Mouse (Mus musculus) kidney, postnatal 14 days (tissue): ENCODE results near the gene Clca3a1.
A peak's percentile ranks its signal among the peaks of the same experiment; 100 is the strongest.

Experiments
- DNase-seq: peaks from one replicate; pipeline ENCODE4 v3.0.0; 2022; ENCODE audit warnings: mixed read lengths

The Clca3a1 gene

DNA sequence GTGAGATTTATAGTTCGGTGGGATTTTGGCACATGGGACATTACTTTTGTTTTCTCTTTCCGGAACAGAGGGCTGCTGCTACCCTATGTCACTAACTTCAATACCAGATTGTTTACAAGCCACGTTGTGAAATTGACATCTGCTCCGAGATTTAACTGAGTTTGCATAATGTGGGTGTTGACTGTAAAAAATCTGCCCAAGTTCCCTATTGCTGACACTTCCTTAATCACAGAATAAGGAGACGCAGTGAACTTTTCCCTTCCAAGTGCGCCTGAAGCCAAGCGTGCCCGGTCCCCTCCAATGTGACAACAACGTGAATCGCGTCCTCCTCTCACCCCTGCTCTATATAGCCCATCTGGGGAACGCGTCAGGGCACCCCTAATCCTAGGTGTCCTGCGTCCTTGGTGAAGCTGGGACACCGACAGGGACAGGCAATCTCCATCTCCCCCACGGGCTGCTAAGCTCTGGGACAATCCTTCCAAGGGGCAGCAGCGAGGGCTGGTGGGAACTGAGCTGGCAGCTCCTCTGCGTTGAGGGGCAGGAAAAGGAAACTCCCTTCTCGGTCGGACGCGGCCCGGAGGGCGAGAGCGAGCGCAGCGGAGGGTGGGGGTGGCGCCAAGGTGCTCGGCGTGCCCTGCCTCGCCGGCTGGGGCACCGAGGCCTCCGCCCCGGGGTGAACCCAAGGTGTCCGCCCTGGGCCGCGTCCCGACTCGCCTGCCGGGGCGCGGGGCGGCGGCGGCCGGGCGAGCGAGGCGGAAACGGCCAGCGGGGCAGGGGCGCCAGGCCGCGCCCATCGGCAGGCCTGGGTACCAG, 41.5 kb downstream of the Clca3a1 start:
- peak; percentile 74 for DNase-seq

DNA sequence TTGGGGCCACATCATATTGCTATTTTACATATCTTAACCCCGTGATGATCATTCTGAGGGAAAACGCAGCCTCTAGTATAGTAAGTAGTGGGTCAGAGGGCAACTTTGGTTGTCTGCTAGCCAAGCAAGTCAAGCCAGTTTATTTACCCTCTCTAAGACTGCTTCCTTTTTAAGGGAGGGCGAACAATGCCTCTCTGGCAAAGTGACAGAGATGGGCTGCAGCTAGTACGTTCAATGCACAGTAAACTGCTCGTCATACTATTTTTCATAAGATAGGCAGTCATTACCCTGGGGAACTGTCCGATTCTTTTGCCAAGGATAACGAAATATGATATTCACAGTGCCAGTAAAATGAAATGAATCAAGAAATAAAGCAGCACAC, 42.1 kb downstream of the Clca3a1 start:
- peak; percentile 63 for DNase-seq

DNA sequence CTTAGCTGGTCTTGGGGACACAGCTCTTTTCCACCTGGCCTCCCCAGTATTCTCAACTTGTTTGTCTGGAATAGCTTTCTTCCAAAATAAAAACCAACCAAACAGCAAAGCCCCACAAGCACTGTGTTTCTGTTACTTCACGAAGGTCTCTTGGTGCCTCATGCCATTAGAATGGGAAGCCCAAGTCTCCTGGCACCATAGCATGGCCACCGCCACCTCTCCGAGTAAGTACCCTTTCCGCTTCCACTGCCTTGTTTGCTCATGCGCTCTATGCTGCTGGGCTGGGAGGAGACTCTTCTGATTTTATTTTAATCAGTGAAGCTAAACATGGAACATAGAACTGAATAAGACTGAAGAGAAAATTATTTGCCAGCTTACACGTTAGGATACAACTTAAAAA, 42.9 kb downstream of the Clca3a1 start:
- DNase-seq, result no peak

DNA sequence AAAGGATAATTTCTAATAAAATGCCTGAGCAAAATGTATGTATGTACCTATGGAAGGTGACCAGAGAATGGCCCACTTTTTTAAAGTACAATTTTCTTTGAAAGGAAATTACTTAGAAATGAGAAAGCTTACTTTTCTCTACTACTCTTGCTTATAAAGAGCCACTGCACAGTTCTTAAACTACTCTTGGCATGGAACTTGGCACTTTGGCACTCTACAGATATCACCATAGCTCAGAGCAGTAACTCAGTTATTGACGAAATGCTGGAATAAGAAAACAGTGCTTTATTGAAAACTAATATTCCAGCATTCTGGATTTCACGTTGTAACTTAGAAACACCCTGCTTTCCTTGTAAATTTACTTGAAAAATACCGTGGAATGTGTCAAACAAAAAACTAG, 43.7 kb downstream of the Clca3a1 start:
- DNase-seq, result no peak

DNA sequence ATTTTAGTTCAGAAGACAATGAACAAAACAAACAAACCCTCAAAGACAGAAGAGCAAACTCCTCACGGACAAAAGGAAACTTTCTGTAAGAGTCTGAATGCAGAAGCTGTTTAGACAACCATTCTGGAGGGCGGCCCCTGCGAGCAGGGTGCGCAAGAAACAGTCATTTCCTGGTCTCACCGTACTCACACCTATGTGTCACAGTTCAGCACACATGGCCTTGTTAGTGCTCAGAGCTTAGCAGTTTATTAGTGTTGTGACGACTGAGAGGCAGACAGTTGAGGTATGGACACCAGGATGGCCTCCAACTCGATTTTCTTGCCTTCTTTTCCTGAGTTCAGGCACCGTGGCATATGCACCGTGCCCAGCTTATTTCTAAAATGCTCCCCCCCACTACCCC, 44.9 kb downstream of the Clca3a1 start:
- DNase-seq, result no peak

DNA sequence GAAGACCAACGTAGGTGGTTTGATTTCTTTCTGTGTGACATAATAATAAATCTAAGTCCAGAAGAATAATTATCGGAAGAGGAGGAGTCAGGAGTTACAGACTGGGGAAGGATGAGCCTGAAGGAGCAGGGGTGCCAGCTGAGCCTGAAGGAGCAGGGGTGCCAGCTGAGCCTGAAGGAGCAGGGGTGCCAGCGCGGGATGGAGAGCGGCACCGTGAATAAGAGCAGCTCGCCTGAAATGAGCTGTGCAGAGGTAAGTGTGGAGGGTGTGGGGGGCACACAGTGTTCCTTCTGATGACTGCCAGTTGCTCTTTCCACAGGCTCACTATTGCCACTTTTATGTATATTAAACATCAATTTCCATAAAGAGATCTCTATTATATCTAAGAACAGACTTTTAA, 45.7 kb downstream of the Clca3a1 start:
- DNase-seq, result peak; percentile 11

DNA sequence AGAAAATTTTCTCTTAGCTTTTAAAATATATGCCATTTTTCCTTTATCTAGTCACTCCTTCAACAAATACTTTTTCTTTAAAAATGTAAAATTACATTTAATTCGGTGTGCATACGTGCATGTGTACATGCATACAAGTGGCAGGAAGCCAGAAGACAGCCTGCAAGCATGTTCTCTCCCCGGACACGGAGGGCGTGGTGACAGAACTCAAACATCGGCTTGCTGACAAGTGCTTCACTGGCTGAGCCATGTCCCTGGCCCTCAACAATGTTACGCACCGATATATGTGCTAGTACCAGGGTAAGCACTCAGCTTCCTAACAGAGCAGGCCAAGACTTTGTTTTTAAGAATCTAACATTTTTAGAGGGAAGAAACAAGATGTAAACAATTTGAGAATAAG, 46.2 kb downstream of the Clca3a1 start:
- no peak for DNase-seq

DNA sequence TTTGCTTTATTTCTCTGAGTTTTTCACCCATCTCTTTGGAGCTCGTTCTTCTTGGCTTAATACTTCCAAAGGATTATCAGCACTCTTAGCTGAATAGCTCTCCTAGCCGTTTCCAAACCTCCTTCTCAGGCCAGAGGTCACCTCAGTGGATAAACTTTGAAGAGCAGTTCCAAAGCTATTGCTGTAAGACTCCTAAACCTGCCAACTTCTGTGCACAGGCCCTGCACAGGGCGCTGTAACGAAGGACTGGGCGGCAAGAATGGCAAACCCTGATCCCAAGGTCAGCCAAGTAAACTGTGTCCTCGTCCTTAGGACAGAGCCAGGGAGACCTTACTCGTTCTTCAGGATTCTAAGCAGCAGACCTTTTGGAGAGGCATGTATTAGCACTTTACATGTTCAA, 46.7 kb downstream of the Clca3a1 start:
- DNase-seq, result peak; percentile 48

DNA sequence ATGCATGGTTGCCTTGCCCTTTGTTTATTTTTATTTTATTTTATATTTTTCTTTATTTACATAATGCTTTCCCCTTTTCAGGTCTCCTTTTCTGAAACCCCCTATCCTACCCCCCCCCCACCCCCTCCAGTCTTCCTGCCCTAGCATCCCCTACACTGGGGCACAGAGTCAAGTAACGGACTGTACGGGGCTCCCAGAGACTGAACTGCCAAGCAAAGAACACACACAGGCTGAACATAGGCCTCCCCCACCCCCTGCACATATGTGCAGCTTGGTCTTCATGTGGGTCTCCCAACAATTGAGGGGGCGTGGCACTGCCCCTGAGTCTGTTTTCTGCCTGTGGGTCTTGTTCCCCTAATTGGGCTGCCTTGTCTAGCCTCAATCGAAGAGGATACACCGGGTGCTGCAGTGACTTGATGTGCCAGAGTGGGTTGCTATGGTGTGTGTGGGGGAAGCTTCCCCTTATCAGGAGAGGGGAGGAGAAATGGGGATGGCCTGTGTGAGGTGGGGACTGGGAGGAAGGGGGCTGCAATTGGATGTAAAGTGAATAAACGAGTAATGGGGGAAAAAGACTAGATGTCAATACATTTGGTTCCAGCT, 49.1 kb downstream of the Clca3a1 start:
- DNase-seq, result no peak

DNA sequence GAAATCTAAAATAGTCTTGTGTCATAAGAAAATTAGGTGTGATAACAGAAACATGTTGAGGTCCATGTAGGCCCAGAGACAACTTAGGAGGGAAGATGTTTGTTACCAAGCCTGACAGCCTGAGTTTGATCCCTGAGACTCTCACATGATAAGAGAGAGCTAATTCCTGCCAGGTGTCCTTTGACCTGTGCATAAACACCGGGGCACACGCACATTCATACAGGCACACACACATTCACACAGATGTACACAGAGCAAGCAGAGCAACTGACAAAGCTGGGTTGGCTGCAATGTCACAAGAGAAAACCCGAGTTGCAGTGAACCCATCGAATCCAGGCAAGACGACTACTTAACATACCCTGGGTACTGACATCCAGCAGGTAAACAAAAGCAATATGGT, 52.2 kb downstream of the Clca3a1 start:
- DNase-seq, result no peak

DNA sequence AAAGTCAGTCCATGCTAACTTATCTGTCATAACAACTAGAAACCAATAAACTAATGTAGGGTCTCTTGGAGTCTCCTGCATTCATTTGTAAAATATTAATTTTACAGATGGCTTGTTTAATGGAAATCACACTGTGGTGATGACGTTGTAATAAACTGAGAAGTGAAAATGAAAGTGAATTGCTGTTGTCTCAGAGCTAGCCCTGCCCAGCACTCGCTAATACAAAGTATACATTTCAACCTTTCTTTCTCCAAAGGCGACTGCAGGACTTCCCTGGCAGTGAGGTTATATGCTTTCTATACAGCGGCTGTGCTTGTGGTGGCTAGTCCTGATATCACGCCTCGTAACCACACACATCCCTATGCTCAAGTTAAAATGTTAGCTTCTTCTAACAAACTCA, 56.8 kb downstream of the Clca3a1 start:
- DNase-seq, result no peak

DNA sequence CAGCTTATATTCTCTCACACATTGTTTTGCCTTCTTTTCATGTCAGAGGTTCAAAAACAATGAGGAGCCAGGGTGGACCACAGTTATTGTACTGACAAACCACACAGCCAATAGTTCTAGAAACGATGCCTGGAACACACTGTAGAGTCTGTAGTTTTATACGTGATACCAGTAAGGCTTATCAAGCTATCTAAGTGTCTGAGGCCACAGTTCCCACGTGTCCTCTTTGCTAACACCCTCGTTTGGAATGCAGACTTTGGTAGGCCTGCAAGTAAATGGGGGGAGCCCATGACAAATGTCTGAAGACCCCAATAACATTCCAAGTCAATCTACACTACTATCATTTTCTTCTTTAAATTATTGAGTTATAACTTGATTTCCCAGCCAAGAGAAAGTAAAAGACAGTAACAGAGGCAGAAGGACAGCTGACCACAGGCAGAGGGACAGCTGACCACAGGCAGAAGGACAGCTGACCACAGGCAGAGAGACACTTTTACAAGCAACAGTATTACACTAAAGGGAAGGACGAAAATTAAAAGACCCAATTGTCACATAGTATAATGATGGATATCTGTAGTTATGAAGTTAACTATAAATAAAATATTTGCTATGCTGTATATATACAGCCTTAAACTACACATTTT, 61.9 kb downstream of the Clca3a1 start:
- DNase-seq, result no peak

DNA sequence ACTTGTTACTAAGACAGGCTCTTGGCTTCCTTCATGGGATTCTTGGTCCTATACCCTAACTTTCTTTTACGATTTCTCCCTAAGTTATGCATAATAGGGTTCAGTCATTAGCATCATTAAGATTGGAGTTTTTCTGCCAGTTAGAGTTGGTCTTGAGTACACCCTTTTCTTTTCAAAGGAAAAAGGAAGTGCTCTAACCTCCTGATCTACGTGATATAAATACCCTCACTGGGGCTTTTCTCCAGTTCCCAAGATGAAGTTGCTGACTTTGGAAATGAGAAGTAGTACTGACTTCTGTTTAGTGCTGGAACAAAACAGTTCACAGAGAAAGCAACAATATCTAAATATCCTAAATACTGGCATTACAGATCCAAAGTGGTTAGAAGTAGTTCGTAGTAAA, 62.8 kb downstream of the Clca3a1 start:
- no peak for DNase-seq

DNA sequence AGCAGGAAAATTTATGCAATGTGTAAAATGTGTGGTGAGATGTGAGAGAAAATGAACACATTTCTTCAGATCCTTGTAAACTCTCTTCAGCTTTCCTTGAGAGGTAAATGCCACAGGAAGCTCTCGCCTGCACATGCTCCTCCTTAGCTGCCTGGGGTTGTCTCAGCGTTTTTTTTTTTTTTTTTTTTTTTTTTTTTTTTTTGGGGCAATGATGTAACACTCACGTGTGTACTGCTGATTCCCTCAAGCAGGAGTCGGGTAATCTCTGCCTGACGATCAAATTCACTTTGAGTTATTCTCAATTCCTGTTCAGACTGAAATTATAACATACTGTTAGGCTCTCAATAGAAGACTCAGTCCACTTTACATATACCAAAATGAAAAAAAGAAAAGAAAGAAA, 63.6 kb downstream of the Clca3a1 start:
- DNase-seq, result no peak

DNA sequence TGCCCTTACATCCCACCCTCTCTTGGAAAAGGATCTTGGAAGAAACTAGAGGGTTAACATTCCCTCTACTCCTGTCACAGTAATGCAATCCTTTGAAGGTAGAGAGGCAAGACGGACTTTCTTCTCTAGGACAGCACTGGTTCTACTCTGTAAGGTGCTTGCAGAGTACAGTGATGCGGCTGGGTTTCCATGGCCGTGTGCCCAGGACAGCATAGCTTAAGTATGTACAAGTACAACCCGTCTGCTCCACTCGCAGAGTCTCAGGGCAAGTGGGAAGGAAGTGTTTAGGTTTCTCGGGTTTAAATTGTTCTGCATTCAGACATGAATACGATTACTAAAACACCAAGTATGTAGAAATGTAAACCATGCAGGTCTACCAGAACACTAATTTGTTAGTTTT, 65.8 kb downstream of the Clca3a1 start:
- no peak for DNase-seq

DNA sequence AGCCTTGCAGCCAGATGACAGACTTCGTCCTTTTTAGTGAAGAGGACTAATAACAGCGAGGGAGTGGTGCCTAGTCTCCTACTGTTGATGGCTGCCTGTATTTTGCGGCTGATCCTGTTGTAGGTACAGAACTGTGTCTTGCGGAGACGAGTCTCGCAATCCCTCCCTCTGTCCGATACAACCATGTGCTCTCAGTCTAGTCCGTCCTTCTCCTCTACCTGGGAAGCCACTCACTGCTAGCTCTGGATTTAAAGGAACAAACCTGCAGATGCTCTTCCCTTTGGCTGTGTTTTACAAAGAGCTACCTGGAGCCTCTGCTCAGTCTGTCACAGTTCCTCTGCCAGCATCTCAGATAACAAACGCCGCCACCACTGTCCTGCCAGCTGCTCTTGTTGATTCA, 66.7 kb downstream of the Clca3a1 start:
- DNase-seq, result no peak

DNA sequence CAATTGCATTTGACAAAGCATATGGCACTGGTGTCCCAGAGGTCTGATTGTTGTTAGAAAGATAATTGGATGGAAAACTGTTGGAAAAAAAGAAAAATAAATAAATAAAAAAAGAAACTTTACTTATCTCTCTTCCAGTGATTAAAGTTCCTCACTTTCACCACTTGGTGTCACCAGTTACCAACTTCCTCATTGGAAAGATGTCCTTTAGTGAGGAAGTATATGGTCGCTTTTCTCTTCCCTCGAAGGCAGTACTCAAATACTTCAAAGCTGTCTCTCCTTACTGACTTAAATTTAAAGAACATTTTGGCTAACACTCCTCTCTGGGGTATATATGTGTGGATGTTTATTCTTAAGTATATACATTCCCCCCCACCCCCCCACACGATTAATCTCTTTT, 68.7 kb downstream of the Clca3a1 start:
- peak; percentile 27 for DNase-seq

DNA sequence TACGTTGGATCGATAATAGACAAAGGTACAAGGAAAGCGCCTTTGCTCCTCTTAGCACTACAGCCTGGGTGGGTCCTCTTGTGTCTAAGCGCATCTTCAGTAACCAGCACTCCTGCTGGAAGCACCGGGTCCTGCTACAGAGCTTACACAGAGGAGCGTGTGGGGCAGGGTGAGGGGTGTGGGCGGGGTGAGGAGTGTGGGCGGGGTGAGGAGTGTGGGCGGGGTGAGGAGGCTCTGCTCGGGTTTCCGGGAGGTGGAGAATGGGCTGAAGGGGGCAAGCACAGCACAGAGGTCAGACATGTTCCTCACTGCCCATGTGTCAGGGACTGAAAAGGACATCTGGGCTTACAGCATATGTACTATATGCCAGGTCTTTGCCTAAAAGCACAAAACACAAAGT, 71.5 kb downstream of the Clca3a1 start:
- DNase-seq, result peak; percentile 26

DNA sequence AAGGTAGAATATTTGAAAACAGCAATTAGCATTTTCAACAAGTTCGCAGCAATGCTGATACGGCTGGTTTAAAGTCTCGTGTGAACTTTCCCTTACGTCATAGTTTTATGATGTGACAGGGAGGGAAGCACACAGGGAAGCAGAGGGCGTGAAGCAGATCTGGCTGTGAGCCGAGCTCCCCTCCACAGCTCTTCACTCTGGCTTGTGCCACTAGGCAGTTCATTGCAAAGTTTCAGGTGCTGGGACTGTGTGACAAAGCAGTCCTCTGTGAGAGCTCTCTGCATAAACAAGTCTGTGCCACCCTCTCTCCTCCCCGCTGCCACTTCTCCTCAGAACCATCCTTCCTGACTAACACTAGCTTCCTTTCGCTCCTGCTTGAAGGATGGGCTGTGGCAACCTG, 72.5 kb downstream of the Clca3a1 start:
- no peak for DNase-seq

DNA sequence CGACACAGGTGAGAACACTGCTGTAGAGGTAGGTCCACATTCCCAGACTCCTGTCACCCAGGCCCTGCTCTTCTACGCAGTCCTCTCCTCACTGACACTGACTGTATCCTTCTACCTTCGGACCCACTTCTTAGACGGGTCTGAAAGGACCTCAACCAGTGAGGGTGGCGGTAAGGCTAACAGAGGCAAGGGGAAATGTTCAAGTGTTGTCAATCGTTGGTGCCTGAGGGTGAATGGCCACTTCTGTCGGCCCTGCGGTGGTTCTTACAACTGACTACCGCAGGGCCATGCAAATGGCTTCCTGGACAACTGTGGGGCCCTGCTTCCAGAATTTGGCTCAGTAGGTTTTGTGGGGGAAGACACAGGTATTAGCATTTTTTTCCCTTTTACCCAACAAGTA, 73.2 kb downstream of the Clca3a1 start:
- no peak for DNase-seq

DNA sequence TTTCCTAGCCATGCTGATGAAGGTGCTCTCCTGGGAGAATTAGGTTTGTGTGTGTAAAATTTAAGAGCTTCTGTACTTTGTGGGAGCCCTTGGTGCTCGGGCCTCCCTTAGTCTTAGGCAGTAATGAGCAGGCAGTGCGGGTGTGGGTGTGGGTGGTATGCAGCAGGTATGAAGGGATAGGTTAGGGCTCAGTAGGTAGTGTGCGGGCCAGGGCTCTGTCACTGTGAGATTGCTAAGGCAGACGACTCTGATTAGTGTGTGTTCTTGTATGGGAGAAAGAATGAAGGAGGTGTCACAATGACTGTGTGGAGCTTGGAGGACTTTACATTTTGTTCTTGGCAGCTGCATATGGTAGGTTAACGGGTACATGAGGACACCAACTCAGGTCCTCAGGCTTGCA, 74.6 kb downstream of the Clca3a1 start:
- DNase-seq, result no peak

DNA sequence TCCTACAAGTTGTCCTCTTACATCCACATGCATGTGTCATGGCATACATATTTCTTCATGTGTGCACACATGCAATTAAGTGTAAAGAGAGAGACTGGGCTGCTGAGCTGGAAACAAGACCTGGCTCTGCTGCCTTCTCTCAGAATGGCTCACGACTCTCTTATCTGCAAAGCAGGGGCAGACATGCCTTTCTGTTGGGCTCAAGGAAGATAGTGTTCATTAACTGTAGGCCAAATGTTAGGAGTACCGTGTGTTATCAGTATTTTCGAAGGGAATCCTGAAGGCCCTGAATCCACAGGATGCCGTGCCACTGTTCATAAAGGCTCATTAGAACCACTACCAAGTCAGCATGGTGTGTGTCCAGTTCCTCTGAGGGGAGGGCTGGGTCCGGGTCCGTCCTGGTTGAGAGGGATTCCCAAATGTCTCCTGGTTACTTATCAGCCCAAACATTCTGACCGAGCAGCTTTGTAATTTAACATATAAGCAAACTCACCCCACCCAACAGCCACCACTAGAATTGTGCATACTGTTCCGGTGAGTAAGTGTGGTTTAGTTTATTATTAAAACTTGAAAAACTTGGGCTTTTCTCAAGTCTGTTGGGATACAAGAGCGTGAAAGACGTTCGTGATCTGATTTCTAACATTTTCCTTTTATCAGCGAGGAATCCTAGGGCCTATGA, 77.5 kb downstream of the Clca3a1 start:
- DNase-seq, result no peak

DNA sequence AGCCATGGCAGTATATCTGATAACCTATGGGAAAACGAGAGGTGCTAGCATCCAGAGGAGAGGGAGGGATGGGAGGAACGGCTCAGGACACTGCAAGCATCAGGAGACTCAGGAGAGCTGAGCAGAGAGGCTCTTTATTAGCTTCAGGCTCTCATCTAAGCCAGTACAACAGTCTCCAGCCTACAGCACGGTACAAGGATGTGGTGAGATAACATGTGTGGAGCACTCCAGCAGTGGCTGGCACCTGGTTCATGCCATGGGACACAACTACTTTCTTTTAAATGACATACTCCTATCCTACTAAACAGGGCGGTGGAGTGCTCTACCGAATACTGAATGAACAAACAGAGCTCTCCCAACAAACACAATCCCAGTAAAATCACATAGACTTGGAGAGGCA, 79.2 kb downstream of the Clca3a1 start:
- no peak for DNase-seq

DNA sequence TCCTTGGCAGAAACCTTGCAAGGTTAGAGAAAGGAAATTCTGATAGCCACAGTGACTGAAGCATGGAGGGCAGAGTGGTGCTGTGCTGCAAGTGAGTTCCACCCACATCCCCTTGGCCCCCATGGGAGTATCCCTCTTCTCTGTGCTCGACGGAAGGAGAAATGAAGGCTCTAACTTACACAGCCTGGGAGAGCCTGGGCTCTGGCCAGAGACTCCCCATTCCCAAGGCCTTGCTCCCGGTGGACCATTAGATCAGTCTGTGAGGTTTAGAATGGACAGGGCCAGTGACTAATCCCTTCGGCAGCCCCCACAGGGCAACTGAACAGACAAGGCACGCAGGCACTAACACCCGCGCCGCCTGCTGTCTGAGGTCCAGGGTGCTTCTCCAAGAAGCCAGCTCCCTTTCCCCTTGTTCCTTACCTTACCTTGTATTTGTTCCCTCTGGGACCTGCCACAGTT, 81.0 kb downstream of the Clca3a1 start:
- no peak for DNase-seq
